Mouse (Mus musculus) hindbrain, postnatal 0 days (tissue): Measurements from ENCODE around the gene Hectd3. TPM values are rescaled to one million over a fixed set of nuclear protein-coding genes. Genes with fewer than 3 reads are reported as not detected.

Source experiments
- ATAC-seq: fragments of 200-750 bp; cut with Nextera tagmentation; 2 replicates; pipeline ENCODE4 v1.8.0; 2017; ENCODE audit warnings: mild to moderate bottlenecking, moderate TSS enrichment, moderate library complexity
- DNase-seq: peaks from one replicate; pipeline ENCODE4 v3.0.0-alpha.2; 2015; ENCODE audit warnings: low spot score
- H3K27ac ChIP-seq: fragments of 300-500 bp; sonication (generic); 2 replicates; pipeline ENCODE4 v1.5.1; 2014; ENCODE audit warnings: mild to moderate bottlenecking
- H3K27me3 ChIP-seq: fragments of 300-500 bp; sonication (generic); 2 replicates; pipeline ENCODE4 v1.6.1; 2014; ENCODE audit warnings: low read length, mixed read lengths; ENCODE audit not compliant: insufficient read depth
- H3K36me3 ChIP-seq: fragments of 300-500 bp; sonication (generic); 2 replicates; pipeline ENCODE4 v1.6.1; 2014; ENCODE audit warnings: low read length, mixed read lengths; ENCODE audit not compliant: insufficient read depth
- H3K4me1 ChIP-seq: fragments of 300-500 bp; sonication (generic); 2 replicates; pipeline ENCODE4 v1.6.1; 2014; ENCODE audit warnings: antibody characterized with exemption, low read length, mixed read lengths; ENCODE audit not compliant: insufficient read depth
- H3K4me2 ChIP-seq: fragments of 300-500 bp; sonication (generic); 2 replicates; pipeline ENCODE4 v1.6.1; 2014; ENCODE audit warnings: low read depth, mild to moderate bottlenecking, low read length, moderate library complexity, mixed read lengths
- H3K4me3 ChIP-seq: fragments of 300-500 bp; sonication (generic); 2 replicates; pipeline ENCODE4 v1.5.1; 2014; ENCODE audit warnings: low read length
- H3K9ac ChIP-seq: fragments of 300-500 bp; sonication (generic); replicated peaks from 2 replicates; pipeline ENCODE4 v1.6.1; 2014; ENCODE audit warnings: mild to moderate bottlenecking, low read length, moderate library complexity, mixed read lengths
- H3K9me3 ChIP-seq: fragments of 300-500 bp; sonication (generic); 2 replicates; pipeline ENCODE4 v1.6.1; 2016; ENCODE audit warnings: low read length, mixed read lengths
- CTCF ChIP-seq: IDR thresholded peaks from 2 replicates; pipeline ENCODE4 v1.5.1; 2016; ENCODE audit warnings: antibody characterized with exemption, control low read depth, low read depth
- WGBS: fragments of 180-500 bp; shearing (Covaris S2); extraction: QIAGEN DNeasy Blood & Tissue Kit; methylation state at CpG from one replicate; pipeline ENCODE4 v1.1.7; 2014; 5-methylcytosine and 5-hydroxymethylcytosine counted together
- polyA plus RNA-seq: library from polyadenylated mRNA; unstranded; fragments of >200 nt; fragmentation: Nextera tagmentation; extraction: Ambion mirVana; gene quantifications from 2 replicates; pipeline ENCODE4 v1.2.1, GENCODE M21; 2015
- total RNA-seq: library from RNA; depleted of rRNA; stranded (reverse); fragments of >200 nt; gene quantifications from 2 replicates; pipeline ENCODE4 v1.2.3, GENCODE M21; 2014

Gene Hectd3
- total and polyA plus RNA-seq, 2 experiments from 2014 or later = 20.2 to 49.5 TPM

DNA sequence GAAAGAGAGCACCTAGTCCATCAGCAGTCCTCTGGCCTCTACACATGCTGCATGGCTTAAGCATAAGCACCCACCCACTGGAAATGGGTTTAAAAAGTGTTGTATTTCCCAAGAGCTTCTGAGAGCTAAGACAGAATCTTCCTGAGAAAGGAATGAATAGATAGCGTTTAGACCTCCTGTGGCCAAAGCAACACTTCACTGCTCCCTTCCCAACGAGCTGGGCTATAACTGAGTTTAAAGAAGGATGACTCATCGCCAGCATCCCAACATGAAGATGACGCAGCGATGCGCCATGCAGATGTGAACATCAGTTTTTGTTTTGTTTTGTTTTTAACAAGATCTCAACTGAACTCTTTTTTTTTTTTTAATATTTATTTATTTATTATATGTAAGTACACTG is 18.5 kb downstream of the Hectd3 start:
- H3K4me2 ChIP-seq = no peak overlapping the region
- no peak for TF ChIP-seq CTCF
- H3K27me3 ChIP-seq = no peaks in the 10 kb centered on the region
- no peak for ATAC-seq
- H3K9ac ChIP-seq = no peak overlapping the region
- no peak for DNase-seq
- no peaks in the 10 kb centered on the region for H3K9me3 ChIP-seq
- WGBS = 75% methylated on average over 6 of the region's 6 CpGs
- H3K4me1 ChIP-seq = no peaks in the 10 kb centered on the region
- no peak overlapping the region for H3K4me3 ChIP-seq
- no peaks in the 10 kb centered on the region for H3K36me3 ChIP-seq
- no peak overlapping the region for H3K27ac ChIP-seq

DNA sequence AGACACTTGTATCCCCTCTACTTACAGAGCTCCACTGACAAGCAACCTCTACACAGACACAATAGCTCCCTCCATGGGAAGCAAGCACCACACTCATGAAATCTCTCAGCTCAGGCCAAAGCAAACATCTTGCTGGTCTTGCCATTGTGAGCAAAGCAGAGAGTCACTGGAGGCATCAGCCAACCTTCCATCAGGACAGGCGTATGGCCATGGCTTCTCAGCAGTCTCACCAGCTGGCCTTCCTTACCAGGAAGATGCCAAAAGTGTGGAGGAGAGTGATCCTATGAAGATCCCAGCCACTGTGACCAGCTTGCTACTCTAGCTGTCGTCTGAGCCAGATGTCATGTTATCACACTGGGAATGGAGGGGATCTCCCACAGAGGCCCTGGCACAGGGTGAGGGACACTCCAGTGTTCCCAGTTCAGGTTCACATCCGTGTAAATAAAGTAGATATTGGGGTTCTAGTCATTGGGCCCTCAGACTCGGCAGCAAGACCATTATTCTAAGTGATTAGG is 19.8 kb downstream of the Hectd3 start:
- DNase-seq (no peak), ATAC-seq (no peak)
- Histone ChIP-seq H3K9ac (no peak overlapping the region), H3K36me3 (no peaks in the 10 kb centered on the region), H3K4me3 (no peak overlapping the region), H3K4me1 (0 out of 2 replicates have a peak, but pooled peaks cover under 1% of the 10 kb centered on the region), H3K27ac (no peak overlapping the region), H3K27me3 (no peaks in the 10 kb centered on the region), H3K9me3 (no peaks in the 10 kb centered on the region), H3K4me2 (no peak overlapping the region)
- 68% methylated on average over 4 of the region's 4 CpGs for WGBS
- no peak for TF ChIP-seq CTCF

DNA sequence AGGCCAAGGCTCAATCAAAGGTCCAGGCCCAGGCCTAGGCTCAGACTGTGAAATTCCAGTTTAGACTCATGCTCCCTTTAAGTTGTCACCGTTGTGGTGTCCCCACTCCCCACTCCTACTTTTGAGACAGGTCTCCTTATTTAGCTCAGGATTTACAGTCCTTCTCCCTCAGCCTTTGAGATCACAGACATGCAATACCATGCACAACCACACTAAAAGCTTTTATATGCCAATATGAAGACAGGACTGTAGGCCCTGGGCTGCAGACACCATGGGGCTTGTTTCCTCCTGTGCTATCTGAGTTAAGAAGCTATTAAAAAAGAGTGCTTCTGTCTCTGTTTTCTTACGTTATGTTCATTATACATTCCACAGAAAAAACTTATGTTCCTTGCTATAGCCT is 22.6 kb downstream of the Hectd3 start:
- peaks cover 7% of the 10 kb centered on the region; the same call in 1 of the 2 replicates for H3K4me1 ChIP-seq
- DNase-seq (no peak), ATAC-seq (no peak)
- WGBS = 90% methylated on average over 2 of the region's 2 CpGs
- H3K27me3 ChIP-seq = no peaks in the 10 kb centered on the region
- H3K27ac ChIP-seq = no peak overlapping the region
- H3K36me3 ChIP-seq = peaks cover 8% of the 10 kb centered on the region; the same call in 1 of the 2 replicates
- no peak overlapping the region for H3K4me2 ChIP-seq
- peak; percentile 47 for TF ChIP-seq CTCF
- no peak overlapping the region for H3K9ac ChIP-seq
- no peaks in the 10 kb centered on the region for H3K9me3 ChIP-seq
- no peak overlapping the region for H3K4me3 ChIP-seq

GRCm38 (mm10) chr4:117018327-117018726 is 23.2 kb downstream of the Hectd3 start:
- Histone ChIP-seq H3K4me2 (no peak overlapping the region), H3K27ac (no peak overlapping the region), H3K4me3 (no peak overlapping the region), H3K36me3 (peaks cover 10% of the 10 kb centered on the region), H3K4me1 (peaks cover 7% of the 10 kb centered on the region; the same call in 1 of the 2 replicates), H3K9me3 (no peaks in the 10 kb centered on the region), H3K9ac (no peak overlapping the region), H3K27me3 (no peaks in the 10 kb centered on the region)
- TF ChIP-seq CTCF = no peak
- DNase-seq (no peak), ATAC-seq (no peak)
- WGBS = 89% methylated on average over 7 of the region's 7 CpGs

GRCm38 (mm10) chr4:117019206-117020134 is 24.4 kb downstream of the Hectd3 start, which contains the start of gene Eif2b3:
TSS of gene Eif2b3 (plus strand) at chr4:117019402.
- Histone ChIP-seq H3K9me3 (no peaks in the 10 kb centered on the region), H3K27ac (peak within 1 kb of the TSS; percentile 76; the same call in 1 of the 2 replicates), H3K27me3 (no peaks in the 10 kb centered on the region), H3K9ac (peak within 1 kb of the TSS; percentile 80), H3K4me3 (peak within 1 kb of the TSS; percentile 90), H3K36me3 (peaks cover 12% of the 10 kb centered on the region), H3K4me2 (peak within 1 kb of the TSS; percentile 72), H3K4me1 (peaks cover 7% of the 10 kb centered on the region; the same call in 1 of the 2 replicates)
- peak; percentile 96 for ATAC-seq
- WGBS = under 1% methylated on average over 61 of the region's 61 CpGs
- peak; percentile 96 for DNase-seq
- no peak; the same call in 1 of the 2 replicates for TF ChIP-seq CTCF

DNA sequence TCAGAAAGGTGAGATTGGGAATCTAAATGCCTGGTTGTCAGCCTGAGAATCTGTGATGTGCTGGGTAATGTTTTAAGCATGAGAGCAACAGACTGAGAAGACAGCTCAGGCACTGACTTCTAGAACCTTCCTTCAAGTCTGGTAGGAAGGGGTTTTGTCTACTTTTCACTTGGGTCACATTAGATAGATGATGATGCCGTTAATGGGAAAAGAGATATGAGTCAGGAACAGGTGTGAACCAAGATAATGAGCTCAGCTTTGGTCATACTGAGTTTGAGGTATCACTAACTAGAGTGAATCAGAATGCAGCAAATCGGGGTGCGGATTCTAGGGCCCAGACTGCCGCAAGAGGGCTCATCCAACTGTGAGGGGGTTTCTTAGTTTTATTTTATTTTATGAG is 28.4 kb downstream of the Hectd3 start:
- H3K36me3 ChIP-seq = peaks cover 12% of the 10 kb centered on the region
- ATAC-seq (no peak), DNase-seq (no peak)
- no peak overlapping the region for H3K9ac ChIP-seq
- H3K27me3 ChIP-seq = no peaks in the 10 kb centered on the region
- no peaks in the 10 kb centered on the region for H3K9me3 ChIP-seq
- no peak overlapping the region for H3K27ac ChIP-seq
- no peak overlapping the region for H3K4me3 ChIP-seq
- WGBS = 96% methylated on average over 4 of the region's 4 CpGs
- H3K4me1 ChIP-seq = peaks cover 7% of the 10 kb centered on the region; the same call in 1 of the 2 replicates
- no peak for TF ChIP-seq CTCF
- no peak overlapping the region for H3K4me2 ChIP-seq

DNA sequence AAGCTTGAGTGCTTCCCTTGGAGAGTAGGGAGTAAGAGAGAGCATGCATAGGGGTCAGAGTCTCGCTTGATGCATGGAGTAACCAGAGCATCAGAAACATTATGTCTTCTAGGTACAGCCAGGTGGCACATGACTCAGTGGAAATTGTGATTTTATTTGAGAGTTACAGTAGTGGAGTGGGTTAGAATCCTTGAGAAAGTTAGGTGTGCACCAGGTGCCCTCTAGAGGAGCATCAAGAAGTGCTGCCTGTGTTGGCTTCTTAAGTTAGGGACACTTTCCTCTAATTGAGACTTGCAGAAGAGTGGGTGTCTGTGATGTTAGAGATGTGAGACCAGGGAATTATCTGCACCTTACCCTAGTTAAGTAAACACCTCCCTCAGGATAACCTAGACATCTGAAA is 36.0 kb downstream of the Hectd3 start:
- Histone ChIP-seq H3K4me3 (no peak overlapping the region), H3K9ac (no peak overlapping the region), H3K4me2 (no peak overlapping the region), H3K4me1 (no peaks in the 10 kb centered on the region), H3K27me3 (no peaks in the 10 kb centered on the region), H3K36me3 (no peaks in the 10 kb centered on the region; the same call in 1 of the 2 replicates), H3K27ac (no peak overlapping the region), H3K9me3 (no peaks in the 10 kb centered on the region)
- no peak for DNase-seq
- 85% methylated on average over 1 of the region's 1 CpGs for WGBS
- no peak for ATAC-seq
- 0 out of 2 replicates have a peak, but pooled peaks have one; percentile 21 for TF ChIP-seq CTCF
